Mouse (Mus musculus) adipocyte (in vitro differentiated cells): ENCODE results near the gene Dcaf12.
A peak's percentile ranks its signal among the peaks of the same experiment; 100 is the strongest.

ENCODE experiments used
- DNase-seq: peaks from one replicate; pipeline ENCODE4 v3.0.0-alpha.2; 2016; ENCODE audit warnings: low spot score

The Dcaf12 gene

DNA sequence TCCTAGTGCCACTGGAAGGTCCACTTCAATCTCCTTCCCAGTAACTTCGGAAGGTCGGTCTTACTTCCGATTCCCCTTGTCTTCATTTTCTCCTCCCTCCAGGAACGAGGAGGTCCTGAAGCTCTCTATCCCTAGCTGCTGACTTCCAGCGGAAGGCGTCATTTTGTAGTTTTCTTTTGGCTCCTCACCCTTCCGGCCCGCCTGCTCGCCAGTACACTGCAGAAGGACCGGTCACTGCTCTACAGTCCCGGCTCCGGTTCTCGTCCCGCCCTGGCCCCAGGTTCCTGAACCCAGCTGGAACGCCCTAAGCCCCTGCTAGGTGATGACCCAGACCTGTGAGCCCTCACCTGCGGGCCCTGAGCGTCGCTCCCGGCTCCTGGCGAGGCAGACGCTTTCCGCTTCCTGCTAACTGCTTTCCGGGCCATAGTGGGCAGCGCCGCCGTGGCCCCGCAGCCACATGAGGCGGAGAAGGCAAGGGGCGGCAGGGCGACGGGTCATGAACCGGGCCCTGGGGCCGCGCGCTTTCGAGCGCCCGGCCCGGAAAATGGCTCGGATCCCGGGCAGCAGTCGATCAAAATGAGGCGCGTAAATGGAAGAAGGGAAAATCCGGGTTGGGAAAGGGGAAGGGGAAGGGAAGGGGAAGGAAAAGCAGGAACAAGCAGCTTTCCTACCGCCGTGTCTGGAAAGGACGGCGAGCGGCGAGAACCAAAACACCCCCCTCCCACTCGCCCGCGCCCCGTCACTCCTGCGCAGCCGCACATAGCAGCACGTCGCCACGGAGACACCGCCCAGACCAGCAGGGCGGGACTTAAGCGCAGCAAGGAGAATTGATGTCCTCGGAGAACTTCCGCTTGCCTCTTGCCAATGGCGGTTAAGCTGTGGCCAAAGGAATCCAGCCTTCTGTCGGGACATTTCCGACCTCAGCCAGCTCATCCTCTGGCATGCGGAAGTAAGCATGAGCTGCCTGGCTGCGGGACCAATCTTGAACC lies at the start of gene Dcaf12:
Gene Dcaf12 (minus strand): TSS at position 749 of the 989 bp plus-strand sequence.
- DNase-seq: peak; percentile 96

GRCm38 (mm10) chr4:41361059-41361458 lies 46.4 kb upstream of the Dcaf12 start:
- no peak for DNase-seq

- DNase-seq: peak; percentile 28
Observed at GRCm38 (mm10) chr4:41359358-41359757, 44.7 kb upstream of the Dcaf12 start.

GRCm38 (mm10) chr4:41358669-41359068 lies 44.0 kb upstream of the Dcaf12 start:
- DNase-seq: no peak

- DNase-seq: no peak
Observed at GRCm38 (mm10) chr4:41357154-41357553, 42.5 kb upstream of the Dcaf12 start.

GRCm38 (mm10) chr4:41353265-41353664 lies 38.6 kb upstream of the Dcaf12 start:
- DNase-seq: peak; percentile 29

GRCm38 (mm10) chr4:41352758-41353157 lies 38.1 kb upstream of the Dcaf12 start:
- no peak for DNase-seq

- DNase-seq: peak; percentile 59
Observed at GRCm38 (mm10) chr4:41349199-41349591, 34.5 kb upstream of the Dcaf12 start.

GRCm38 (mm10) chr4:41348584-41349198 lies 34.0 kb upstream of the Dcaf12 start, which contains the start of gene Ubap1:
Gene Ubap1 (plus strand): TSS chr4:41348996.
- peak; percentile 98 for DNase-seq

DNA sequence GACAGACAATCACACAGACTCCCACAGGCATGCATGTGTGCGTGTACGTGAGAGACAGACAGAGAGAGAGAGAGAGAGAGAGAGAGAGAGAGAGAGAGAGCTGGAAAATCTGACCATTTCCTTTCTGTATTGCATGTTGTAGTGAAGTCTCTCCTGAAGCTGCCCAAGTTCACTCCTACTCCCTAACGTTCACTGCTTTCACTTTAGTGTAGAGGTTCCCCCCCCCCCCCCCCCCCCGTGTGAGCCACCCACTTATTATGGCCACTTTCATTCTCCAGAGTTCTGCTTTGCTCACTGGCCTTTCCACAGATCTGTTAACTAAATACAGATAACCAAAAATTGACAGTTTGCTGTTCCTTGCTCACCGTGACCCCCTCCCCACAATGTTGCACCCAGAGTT lies 33.1 kb upstream of the Dcaf12 start:
- DNase-seq: no peak

- DNase-seq: peak; percentile 80
Observed at GRCm38 (mm10) chr4:41346011-41346410, 31.3 kb upstream of the Dcaf12 start.

DNA sequence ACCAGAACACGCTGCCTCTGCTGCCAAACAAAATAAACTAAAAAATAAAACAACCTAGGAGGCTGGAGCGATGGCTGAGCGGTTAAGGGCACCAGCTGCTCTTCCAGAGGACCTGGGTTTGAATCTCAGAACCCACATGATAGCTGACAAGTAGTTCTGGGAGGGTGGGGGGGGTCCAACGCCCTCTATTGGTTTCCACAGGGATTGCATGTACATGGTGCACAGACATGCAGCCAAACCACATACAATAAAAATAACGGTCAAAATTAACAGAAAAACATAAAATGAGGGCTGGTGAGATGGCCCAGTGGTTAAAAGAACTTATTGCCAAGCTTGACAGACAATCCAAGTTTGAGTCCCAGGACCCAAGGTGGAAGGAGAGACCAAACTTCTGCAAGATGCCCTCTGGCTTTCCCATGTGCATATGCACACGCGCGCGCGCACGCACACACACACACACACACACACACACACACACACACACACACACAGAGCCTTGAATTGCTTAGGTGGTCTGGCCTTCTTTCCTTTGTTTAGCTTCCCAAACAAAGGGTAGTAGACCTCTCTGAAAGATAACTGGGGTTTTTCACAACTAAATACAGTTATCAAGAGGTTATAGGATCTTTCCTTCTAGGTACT lies 26.3 kb upstream of the Dcaf12 start:
- DNase-seq: no peak

DNA sequence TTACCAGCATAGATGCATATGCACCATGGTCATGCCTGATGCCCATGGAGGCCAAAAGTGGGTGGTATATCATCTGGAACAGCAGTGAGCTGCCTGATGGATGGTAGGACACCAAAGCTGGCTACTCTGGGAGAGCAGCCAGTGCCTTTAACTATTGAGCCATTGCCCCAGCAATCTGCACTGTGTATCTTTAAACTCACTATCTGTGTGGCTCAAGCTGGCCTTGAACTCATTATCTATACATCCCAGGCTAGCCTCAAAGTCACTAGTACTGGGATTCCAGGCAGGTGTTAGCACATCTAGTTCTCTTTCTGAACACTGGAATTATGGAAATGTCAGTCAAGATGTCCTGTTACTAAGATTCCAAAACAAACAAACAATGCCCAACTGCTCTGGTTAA lies 21.9 kb upstream of the Dcaf12 start:
- no peak for DNase-seq

DNA sequence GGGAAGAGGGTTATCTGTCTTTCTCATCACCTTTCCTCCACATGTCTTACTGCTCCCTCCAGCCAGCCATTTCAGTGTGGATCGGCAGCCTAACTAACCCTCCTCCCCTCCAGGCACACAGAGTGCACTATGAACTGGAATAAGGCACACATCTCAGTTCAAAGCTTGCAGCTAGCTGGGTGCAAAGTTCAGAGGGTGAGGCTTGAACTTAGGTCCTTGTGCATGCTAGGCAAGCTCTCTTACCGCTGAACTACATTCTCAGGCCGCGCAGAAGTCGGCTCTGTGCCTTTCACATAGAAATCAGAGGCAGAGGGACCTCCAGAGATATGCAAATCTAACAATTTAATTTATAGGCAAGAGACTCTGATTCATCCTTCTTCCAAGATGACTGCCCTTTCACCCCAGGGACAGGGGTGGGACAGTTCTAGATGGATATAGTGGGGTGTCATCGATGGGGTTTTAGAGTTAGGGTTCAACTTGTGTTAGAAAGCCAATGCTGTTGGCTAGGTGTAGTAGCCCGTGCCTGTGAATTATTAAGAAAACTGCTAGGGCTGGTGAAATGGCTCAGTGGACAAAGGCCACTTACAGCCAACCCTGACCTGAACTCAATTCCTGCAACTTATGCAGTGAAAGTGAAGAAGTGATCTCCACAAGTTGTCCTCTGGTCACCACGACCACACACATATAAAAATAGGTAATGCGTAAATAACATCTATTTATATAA lies 17.2 kb upstream of the Dcaf12 start:
- DNase-seq: peak; percentile 43

GRCm38 (mm10) chr4:41331085-41331484 lies 16.4 kb upstream of the Dcaf12 start:
- DNase-seq: peak; percentile 50

DNA sequence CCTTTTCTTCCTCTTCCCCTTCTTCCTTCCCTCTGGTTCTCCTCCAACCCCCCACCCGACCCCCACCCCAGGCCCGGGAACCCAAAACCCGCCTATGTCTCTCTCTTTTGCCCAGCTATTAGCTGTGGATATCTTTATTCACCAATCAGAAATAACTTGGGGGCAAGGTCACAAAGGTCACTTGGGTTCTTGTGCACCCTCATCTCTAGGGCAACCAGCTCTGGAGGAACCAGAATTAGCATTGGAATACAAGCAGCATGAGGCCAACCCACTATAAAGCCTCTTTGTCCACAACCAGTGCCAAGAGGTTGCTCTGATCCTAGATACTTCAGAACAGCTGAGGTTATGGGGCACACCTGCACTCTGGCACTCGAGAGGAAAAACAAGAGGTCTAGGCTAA lies 14.8 kb upstream of the Dcaf12 start:
- no peak for DNase-seq

GRCm38 (mm10) chr4:41326876-41327275 lies 12.2 kb upstream of the Dcaf12 start:
- no peak for DNase-seq

DNA sequence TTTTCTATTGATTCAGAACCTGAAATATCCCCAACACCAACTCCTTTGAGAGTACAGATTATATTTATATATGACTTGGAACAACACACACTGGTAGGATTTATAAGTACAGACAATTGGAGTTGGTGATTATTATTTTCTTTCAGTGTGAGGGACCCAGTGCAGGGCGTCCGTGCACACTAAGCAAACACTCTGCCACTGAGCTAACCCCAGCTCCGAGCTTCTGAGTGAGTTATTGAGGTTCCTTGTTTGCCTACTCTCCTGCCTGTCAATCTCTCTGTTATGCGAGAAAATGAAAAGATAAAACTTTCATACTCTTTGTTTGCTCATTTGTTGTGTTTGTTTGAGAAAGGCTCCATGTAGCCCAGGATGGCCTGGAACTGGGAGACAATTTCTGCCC lies 6.3 kb upstream of the Dcaf12 start:
- no peak for DNase-seq

DNA sequence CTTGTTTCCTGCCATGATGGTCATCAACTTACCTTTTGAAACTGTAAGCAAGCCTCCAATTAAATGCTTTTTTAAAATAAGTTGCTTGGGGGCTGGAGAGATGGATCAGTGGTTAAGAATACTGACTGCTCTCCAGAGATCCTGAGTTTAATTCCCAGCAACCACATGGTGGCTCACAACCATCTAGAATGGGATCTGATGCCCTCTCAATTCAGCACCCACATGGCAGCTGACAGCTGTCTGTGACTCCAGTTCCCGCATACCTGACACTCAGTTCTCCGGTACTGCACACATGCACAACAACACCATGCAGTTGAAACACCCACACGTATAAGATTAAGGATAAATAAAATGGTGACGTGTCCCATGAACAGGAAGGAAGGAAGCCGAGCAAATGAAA lies 3.6 kb upstream of the Dcaf12 start:
- no peak for DNase-seq

DNA sequence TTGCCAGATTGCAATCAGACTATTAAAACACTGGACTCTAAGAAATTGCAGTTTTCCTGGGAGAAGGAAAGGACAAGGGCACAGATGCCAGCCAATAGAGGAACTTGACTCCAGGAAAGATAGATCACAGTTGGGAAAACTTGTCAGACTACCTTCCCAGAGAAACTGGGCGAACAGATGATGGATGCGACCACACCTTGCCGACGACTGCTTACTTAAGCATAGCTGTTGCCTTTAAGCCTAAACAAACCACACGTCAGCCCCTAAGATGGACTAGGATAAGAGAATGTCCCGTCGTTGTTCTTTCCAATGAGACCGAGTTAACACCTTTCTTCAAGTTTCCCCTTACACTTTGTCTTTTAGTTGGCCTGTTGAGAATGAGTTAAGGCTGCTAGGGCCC lies 484 bp upstream of the Dcaf12 start:
- no peak for DNase-seq

- no peak for DNase-seq
Observed at GRCm38 (mm10) chr4:41313722-41314121, 967 bp downstream of the Dcaf12 start.
